Mouse (Mus musculus): ENCODE data around the gene Rubcn. TPM values are rescaled to one million over a fixed set of nuclear protein-coding genes. Genes with fewer than 3 reads are reported as not detected.

Rubcn gene
- total RNA-seq, 2 experiments from 2014 or later = 55.0 to 61.3 TPM

GRCm38 (mm10) chr16:32873366-32873765, 4.2 kb downstream of the Rubcn start:
- no peak for DNase-seq (ENCODE audit: low spot score in 2 of 2)

GRCm38 (mm10) chr16:32870231-32870630, 7.3 kb downstream of the Rubcn start:
- no peak for DNase-seq (ENCODE audit: low spot score in 2 of 2)

- DNase-seq (ENCODE audit: low spot score in 2 of 2) = peak; percentile 84 to 89
These were observed 9.5 kb downstream of the Rubcn start for GRCm38 (mm10) chr16:32867919-32868552.

GRCm38 (mm10) chr16:32866713-32867112, 10.9 kb downstream of the Rubcn start:
- no peak for DNase-seq (ENCODE audit: low spot score in 2 of 2)

GRCm38 (mm10) chr16:32865401-32865800, 12.2 kb downstream of the Rubcn start:
- no peak for DNase-seq (ENCODE audit: low spot score in 2 of 2)

GRCm38 (mm10) chr16:32861813-32862385, 15.7 kb downstream of the Rubcn start:
- DNase-seq (ENCODE audit: low spot score in 2 of 2) = no peak

GRCm38 (mm10) chr16:32858771-32859636, 18.6 kb downstream of the Rubcn start:
- no peak for DNase-seq (ENCODE audit: low spot score in 2 of 2)

GRCm38 (mm10) chr16:32858356-32858755, 19.2 kb downstream of the Rubcn start:
- no peak for DNase-seq (ENCODE audit: low spot score in 2 of 2)

GRCm38 (mm10) chr16:32856751-32857150, 20.8 kb downstream of the Rubcn start:
- DNase-seq (ENCODE audit: low spot score in 2 of 2) = no peak

GRCm38 (mm10) chr16:32854050-32854571, 23.5 kb downstream of the Rubcn start:
- no peak for DNase-seq (ENCODE audit: low spot score in 2 of 2)

GRCm38 (mm10) chr16:32853492-32854049, 24.0 kb downstream of the Rubcn start:
- no peak for DNase-seq (ENCODE audit: low spot score in 2 of 2)

- DNase-seq (ENCODE audit: low spot score in 2 of 2) = no peak
These were observed 28.3 kb downstream of the Rubcn start for GRCm38 (mm10) chr16:32849042-32849830.

GRCm38 (mm10) chr16:32847103-32847502, 30.5 kb downstream of the Rubcn start:
- DNase-seq (ENCODE audit: low spot score in 2 of 2) = no peak

- DNase-seq (ENCODE audit: low spot score in 2 of 2) = no peak
These were observed 46.1 kb downstream of the Rubcn start for GRCm38 (mm10) chr16:32831501-32831900.

GRCm38 (mm10) chr16:32829104-32829503, 48.5 kb downstream of the Rubcn start:
- no peak for DNase-seq (ENCODE audit: low spot score in 2 of 2)

- DNase-seq (ENCODE audit: low spot score in 2 of 2) = no peak
These were observed 51.0 kb downstream of the Rubcn start for GRCm38 (mm10) chr16:32826521-32826920.

- no peak for DNase-seq (ENCODE audit: low spot score in 2 of 2)
These were observed 52.2 kb downstream of the Rubcn start for GRCm38 (mm10) chr16:32825380-32825779.

GRCm38 (mm10) chr16:32824061-32824460, 53.5 kb downstream of the Rubcn start:
- DNase-seq (ENCODE audit: low spot score in 2 of 2) = no peak

GRCm38 (mm10) chr16:32823487-32823886, 54.1 kb downstream of the Rubcn start:
- no peak for DNase-seq (ENCODE audit: low spot score in 2 of 2)

GRCm38 (mm10) chr16:32822881-32823280, 54.7 kb downstream of the Rubcn start:
- DNase-seq (ENCODE audit: low spot score in 2 of 2) = no peak

- DNase-seq (ENCODE audit: low spot score in 2 of 2) = no peak
These were observed 55.1 kb downstream of the Rubcn start for GRCm38 (mm10) chr16:32822450-32822827.

All from layer of hippocampus, postnatal 10 days (tissue).